Mouse (Mus musculus) embryonic facial prominence, embryonic 10.5 days (tissue): ENCODE data around the gene Plekhf1. TPM values are rescaled to one million over a fixed set of nuclear protein-coding genes. Genes with fewer than 3 reads are reported as not detected.
A peak's percentile ranks its signal among the peaks of the same experiment; 100 is the strongest.

Experiments
- DNase-seq: peaks from one replicate; pipeline ENCODE4 v3.0.0-alpha.2; 2017; ENCODE audit warnings: low spot score
- H3K27ac ChIP-seq: fragments of 300-500 bp; sonication (generic); replicated peaks from 2 replicates; pipeline ENCODE4 v1.5.1; 2016; ENCODE audit warnings: mild to moderate bottlenecking
- H3K27me3 ChIP-seq: fragments of 300-500 bp; sonication (generic); replicated peaks from 2 replicates; pipeline ENCODE4 v1.6.1; 2016; ENCODE audit warnings: low read depth, mild to moderate bottlenecking; ENCODE audit not compliant: poor library complexity, severe bottlenecking
- H3K36me3 ChIP-seq: fragments of 300-500 bp; sonication (generic); replicated peaks from 2 replicates; pipeline ENCODE4 v1.6.1; 2016; ENCODE audit warnings: mild to moderate bottlenecking, moderate library complexity
- H3K4me1 ChIP-seq: fragments of 300-500 bp; sonication (generic); 2 replicates; pipeline ENCODE4 v1.6.1; 2016
- H3K4me3 ChIP-seq: fragments of 300-500 bp; sonication (generic); 2 replicates; pipeline ENCODE4 v1.5.1; 2016; ENCODE audit warnings: mild to moderate bottlenecking, moderate library complexity
- H3K9me3 ChIP-seq: fragments of 300-500 bp; sonication (generic); 2 replicates; pipeline ENCODE4 v1.6.1; 2016; ENCODE audit warnings: mild to moderate bottlenecking
- WGBS: fragments of 180-500 bp; shearing (Covaris S2); methylation state at CpG from one replicate; pipeline ENCODE4 v1.1.7; 2016; 5-methylcytosine and 5-hydroxymethylcytosine counted together
- polyA plus RNA-seq: library from polyadenylated mRNA; unstranded; fragments of >200 nt; fragmentation: Nextera tagmentation; extraction: Ambion mirVana; gene quantifications from 2 replicates; pipeline ENCODE4 v1.2.1, GENCODE M21; 2016

The Plekhf1 gene
- 3.0 and 3.3 TPM in 2 replicates for polyA plus RNA-seq

- peaks cover 21% of the 10 kb centered on the region for H3K27me3 ChIP-seq
- H3K9me3 ChIP-seq = no peaks in the 10 kb centered on the region
- H3K4me1 ChIP-seq = peaks cover 28% of the 10 kb centered on the region
- DNase-seq = peak; percentile 96
- under 1% methylated on average over 36 of the region's 36 CpGs for WGBS
- peak within 1 kb of the TSS; percentile 69 for H3K4me3 ChIP-seq
- no peaks in the 10 kb centered on the region for H3K36me3 ChIP-seq
- peak within 1 kb of the TSS; percentile 83 for H3K27ac ChIP-seq
These were observed at the start of gene Plekhf1 for GRCm38 (mm10) chr7:38227900-38228298. TSS of gene Plekhf1 (minus strand) at chr7:38228016.

GRCm38 (mm10) chr7:38272551-38272950 is 44.7 kb upstream of the Plekhf1 start:
- Histone ChIP-seq H3K27me3 (no peaks in the 10 kb centered on the region), H3K9me3 (no peaks in the 10 kb centered on the region), H3K4me3 (no peak overlapping the region), H3K4me1 (peaks cover 13% of the 10 kb centered on the region), H3K36me3 (peaks cover 14% of the 10 kb centered on the region), H3K27ac (no peak overlapping the region)
- no peak for DNase-seq

DNA sequence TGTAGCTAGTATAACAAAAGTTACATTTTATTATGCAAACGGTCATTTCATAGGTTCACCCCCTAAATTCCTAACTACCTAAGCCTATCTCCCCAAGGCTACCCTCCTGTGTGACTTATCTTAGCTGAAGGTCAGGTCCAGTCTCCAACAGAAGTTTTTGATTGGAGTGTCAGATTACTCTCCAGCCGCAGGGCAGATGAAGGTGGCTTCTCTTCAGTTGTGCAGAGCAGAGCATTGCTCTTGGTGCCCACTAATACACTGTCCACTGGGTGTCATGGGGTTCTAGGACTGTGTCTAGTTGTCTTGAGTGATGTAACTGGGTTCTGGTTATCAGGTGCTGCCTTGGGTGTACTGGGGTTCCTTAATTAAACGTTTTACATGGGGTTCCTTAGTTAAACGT is 44.0 kb upstream of the Plekhf1 start:
- peak overlapping the region; percentile 88; the same call in 1 of the 2 replicates for H3K27ac ChIP-seq
- WGBS = 12% methylated on average over 4 of the region's 4 CpGs
- H3K27me3 ChIP-seq = no peaks in the 10 kb centered on the region
- H3K9me3 ChIP-seq = no peaks in the 10 kb centered on the region
- peaks cover 21% of the 10 kb centered on the region for H3K36me3 ChIP-seq
- peak overlapping the region; percentile 85 for H3K4me3 ChIP-seq
- H3K4me1 ChIP-seq = peaks cover 13% of the 10 kb centered on the region
- DNase-seq = peak; percentile 23

- H3K4me3 ChIP-seq = peak overlapping the region; percentile 85
- DNase-seq = no peak
- H3K9me3 ChIP-seq = no peaks in the 10 kb centered on the region
- H3K36me3 ChIP-seq = peaks cover 25% of the 10 kb centered on the region
- H3K27ac ChIP-seq = peak overlapping the region; percentile 88
- under 1% methylated on average over 11 of the region's 11 CpGs for WGBS
- H3K4me1 ChIP-seq = peaks cover 13% of the 10 kb centered on the region
- H3K27me3 ChIP-seq = no peaks in the 10 kb centered on the region
These were observed 43.6 kb upstream of the Plekhf1 start for GRCm38 (mm10) chr7:38271511-38271811.

- H3K27ac ChIP-seq = peak within 1 kb of the TSS; percentile 88
- H3K9me3 ChIP-seq = no peaks in the 10 kb centered on the region
- H3K4me3 ChIP-seq = peak within 1 kb of the TSS; percentile 85
- WGBS = under 1% methylated on average over 38 of the region's 38 CpGs
- no peaks in the 10 kb centered on the region for H3K27me3 ChIP-seq
- H3K36me3 ChIP-seq = peaks cover 30% of the 10 kb centered on the region
- DNase-seq = peak; percentile 93
- peaks cover 13% of the 10 kb centered on the region for H3K4me1 ChIP-seq
These were observed 43.1 kb upstream of the Plekhf1 start, which contains the start of gene Pop4 for GRCm38 (mm10) chr7:38270703-38271510. TSS of gene Pop4 (minus strand) at chr7:38271423.

- DNase-seq = peak; percentile 60
- Histone ChIP-seq H3K4me3 (no peak overlapping the region), H3K9me3 (no peaks in the 10 kb centered on the region), H3K27me3 (no peaks in the 10 kb centered on the region), H3K4me1 (peaks cover 13% of the 10 kb centered on the region), H3K27ac (no peak overlapping the region), H3K36me3 (peaks cover 68% of the 10 kb centered on the region)
- WGBS = 88% methylated on average over 8 of the region's 8 CpGs
These were observed 39.3 kb upstream of the Plekhf1 start for GRCm38 (mm10) chr7:38267006-38267680.

- no peaks in the 10 kb centered on the region for H3K4me1 ChIP-seq
- 93% methylated on average over 5 of the region's 5 CpGs for WGBS
- no peaks in the 10 kb centered on the region for H3K27me3 ChIP-seq
- no peak overlapping the region for H3K4me3 ChIP-seq
- H3K36me3 ChIP-seq = peaks cover 66% of the 10 kb centered on the region
- no peak overlapping the region for H3K27ac ChIP-seq
- no peaks in the 10 kb centered on the region for H3K9me3 ChIP-seq
- DNase-seq = no peak
These were observed 34.6 kb upstream of the Plekhf1 start for GRCm38 (mm10) chr7:38262406-38262805.

- no peak for DNase-seq
- H3K4me1 ChIP-seq = no peaks in the 10 kb centered on the region
- H3K4me3 ChIP-seq = no peak overlapping the region
- no peaks in the 10 kb centered on the region for H3K27me3 ChIP-seq
- H3K36me3 ChIP-seq = peaks cover 39% of the 10 kb centered on the region
- H3K27ac ChIP-seq = no peak overlapping the region
- H3K9me3 ChIP-seq = no peaks in the 10 kb centered on the region
- WGBS = 89% methylated on average over 2 of the region's 2 CpGs
These were observed 31.8 kb upstream of the Plekhf1 start for GRCm38 (mm10) chr7:38259631-38260030.

DNA sequence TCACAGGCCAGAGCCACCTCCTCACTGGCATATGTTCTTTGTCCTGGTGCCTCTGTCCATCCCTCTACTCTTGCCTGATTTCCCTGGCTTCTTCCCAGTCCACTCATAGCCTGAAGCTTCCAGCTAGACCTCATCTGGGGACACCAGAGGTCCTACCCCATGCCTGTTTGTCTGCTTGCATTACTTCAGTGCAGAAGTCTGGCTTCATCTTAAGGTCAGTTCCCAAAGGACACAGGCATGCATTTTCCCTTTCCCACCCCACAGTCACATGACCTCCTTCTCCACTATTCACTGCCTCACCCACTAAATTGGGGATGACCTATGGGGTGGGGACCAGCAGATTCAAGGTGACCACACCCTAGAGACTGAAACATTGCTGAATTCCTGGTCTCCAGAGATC is 25.6 kb upstream of the Plekhf1 start:
- H3K4me3 ChIP-seq = no peak overlapping the region
- no peaks in the 10 kb centered on the region for H3K36me3 ChIP-seq
- no peak for DNase-seq
- H3K27ac ChIP-seq = no peak overlapping the region
- H3K4me1 ChIP-seq = no peaks in the 10 kb centered on the region
- H3K9me3 ChIP-seq = no peaks in the 10 kb centered on the region
- no peaks in the 10 kb centered on the region for H3K27me3 ChIP-seq

- WGBS = 71% methylated on average over 5 of the region's 5 CpGs
- no peaks in the 10 kb centered on the region for H3K9me3 ChIP-seq
- H3K27ac ChIP-seq = no peak overlapping the region
These were observed 23.8 kb upstream of the Plekhf1 start for GRCm38 (mm10) chr7:38251494-38252216.

GRCm38 (mm10) chr7:38242417-38242816 is 14.6 kb upstream of the Plekhf1 start:
- H3K9me3 ChIP-seq = no peaks in the 10 kb centered on the region
- H3K36me3 ChIP-seq = no peaks in the 10 kb centered on the region
- DNase-seq = no peak
- H3K27me3 ChIP-seq = no peaks in the 10 kb centered on the region
- 87% methylated on average over 4 of the region's 4 CpGs for WGBS
- no peak overlapping the region for H3K27ac ChIP-seq
- H3K4me3 ChIP-seq = no peak overlapping the region
- no peaks in the 10 kb centered on the region for H3K4me1 ChIP-seq

More at GRCm38 (mm10) chr7:38251494-38252216, 23.8 kb upstream of the Plekhf1 start:
- no peaks in the 10 kb centered on the region for H3K36me3 ChIP-seq
- no peak overlapping the region for H3K4me3 ChIP-seq
- no peak for DNase-seq
- H3K27me3 ChIP-seq = no peaks in the 10 kb centered on the region
- H3K4me1 ChIP-seq = no peaks in the 10 kb centered on the region

GRCm38 (mm10) chr7:38237140-38237539 is 9.3 kb upstream of the Plekhf1 start:
- H3K27me3 ChIP-seq = no peaks in the 10 kb centered on the region
- no peaks in the 10 kb centered on the region for H3K9me3 ChIP-seq
- no peak for DNase-seq
- H3K36me3 ChIP-seq = no peaks in the 10 kb centered on the region
- H3K4me3 ChIP-seq = no peak overlapping the region
- H3K4me1 ChIP-seq = no peaks in the 10 kb centered on the region
- no peak overlapping the region for H3K27ac ChIP-seq
